Mouse (Mus musculus) midbrain, embryonic 11.5 days (tissue): Measurements from ENCODE around the gene Plekhm3. TPM values are rescaled to one million over a fixed set of nuclear protein-coding genes. Genes with fewer than 3 reads are reported as not detected.

Experiments used
- ATAC-seq: fragments of 200-750 bp; cut with Nextera tagmentation; 2 replicates; pipeline ENCODE4 v1.8.0; 2017; ENCODE audit warnings: moderate TSS enrichment, moderate library complexity; ENCODE audit not compliant: low FRiP score
- DNase-seq: peaks from one replicate; pipeline ENCODE4 v3.0.0; 2015; ENCODE audit warnings: low spot score; ENCODE audit errors: missing footprints
- H3K27ac ChIP-seq: fragments of 300-500 bp; sonication (generic); 2 replicates; pipeline ENCODE4 v1.5.1; 2014; ENCODE audit warnings: low read depth, low read length
- H3K27me3 ChIP-seq: fragments of 300-500 bp; sonication (generic); 2 replicates; pipeline ENCODE4 v1.6.1; 2014; ENCODE audit warnings: mild to moderate bottlenecking, low read length, moderate library complexity, mixed read lengths; ENCODE audit not compliant: control insufficient read depth, insufficient read depth
- H3K36me3 ChIP-seq: fragments of 300-500 bp; sonication (generic); 2 replicates; pipeline ENCODE4 v1.6.1; 2014; ENCODE audit warnings: mild to moderate bottlenecking, low read length, moderate library complexity, mixed read lengths; ENCODE audit not compliant: control insufficient read depth, insufficient read depth
- H3K4me1 ChIP-seq: fragments of 300-500 bp; sonication (generic); 2 replicates; pipeline ENCODE4 v1.6.1; 2014; ENCODE audit warnings: low read length; ENCODE audit not compliant: control insufficient read depth, insufficient read depth
- H3K4me2 ChIP-seq: fragments of 300-500 bp; sonication (generic); 2 replicates; pipeline ENCODE4 v1.6.1; 2014; ENCODE audit warnings: mild to moderate bottlenecking, moderate library complexity
- H3K4me3 ChIP-seq: fragments of 300-500 bp; sonication (generic); 2 replicates; pipeline ENCODE4 v1.5.1; 2014; ENCODE audit warnings: low read depth, low read length
- H3K9ac ChIP-seq: fragments of 300-500 bp; sonication (generic); 2 replicates; pipeline ENCODE4 v1.6.1; 2014; ENCODE audit warnings: low read length
- H3K9me3 ChIP-seq: fragments of 300-500 bp; sonication (generic); 2 replicates; pipeline ENCODE4 v1.6.1; 2016; ENCODE audit warnings: low read length; ENCODE audit not compliant: control insufficient read depth
- WGBS: fragments of 180-500 bp; shearing (Covaris S2); extraction: QIAGEN DNeasy Blood & Tissue Kit; methylation state at CpG from one replicate; pipeline ENCODE4 v1.1.7; 2014; 5-methylcytosine and 5-hydroxymethylcytosine counted together
- polyA plus RNA-seq: library from polyadenylated mRNA; unstranded; fragments of >200 nt; fragmentation: Nextera tagmentation; extraction: Ambion mirVana; gene quantifications from 2 replicates; pipeline ENCODE4 v1.2.1, GENCODE M21; 2014

Gene Plekhm3
- polyA plus RNA-seq = 5.6 and 5.9 TPM in 2 replicates

- peak; percentile 98 for DNase-seq
- under 1% methylated on average over 42 of the region's 43 CpGs for WGBS
- Histone ChIP-seq H3K4me2 (peak within 1 kb of the TSS; percentile 41), H3K36me3 (no peaks in the 10 kb centered on the region), H3K9me3 (no peaks in the 10 kb centered on the region), H3K27me3 (no peaks in the 10 kb centered on the region), H3K27ac (peak within 1 kb of the TSS; percentile 70), H3K4me3 (peak within 1 kb of the TSS; percentile 64), H3K9ac (peak within 1 kb of the TSS; percentile 78), H3K4me1 (no peaks in the 10 kb centered on the region)
- ATAC-seq = peak; percentile 96
Measured at GRCm38 (mm10) chr1:64956479-64956961, at the start of gene Plekhm3. Gene Plekhm3, minus strand, starts transcription at chr1:64956824.

GRCm38 (mm10) chr1:65005575-65005974 lies 49.0 kb upstream of the Plekhm3 start:
- ATAC-seq (no peak), DNase-seq (no peak)
- Histone ChIP-seq H3K36me3 (no peaks in the 10 kb centered on the region), H3K4me2 (no peak overlapping the region), H3K27ac (no peak overlapping the region), H3K9ac (no peak overlapping the region), H3K27me3 (no peaks in the 10 kb centered on the region), H3K4me1 (no peaks in the 10 kb centered on the region), H3K4me3 (no peak overlapping the region), H3K9me3 (no peaks in the 10 kb centered on the region)
- WGBS = 87% methylated on average over 6 of the region's 6 CpGs

- Histone ChIP-seq H3K27me3 (no peaks in the 10 kb centered on the region), H3K4me3 (no peak overlapping the region), H3K4me2 (no peak overlapping the region), H3K9me3 (no peaks in the 10 kb centered on the region), H3K36me3 (no peaks in the 10 kb centered on the region), H3K4me1 (no peaks in the 10 kb centered on the region), H3K27ac (no peak overlapping the region), H3K9ac (no peak overlapping the region)
- ATAC-seq (no peak), DNase-seq (no peak)
- WGBS = 84% methylated on average over 4 of the region's 4 CpGs
Measured at GRCm38 (mm10) chr1:65004526-65004925, 47.9 kb upstream of the Plekhm3 start.

GRCm38 (mm10) chr1:64993206-64993605 lies 36.6 kb upstream of the Plekhm3 start:
- Histone ChIP-seq H3K4me3 (no peak overlapping the region), H3K4me1 (no peaks in the 10 kb centered on the region), H3K27ac (no peak overlapping the region), H3K9ac (no peak overlapping the region), H3K4me2 (no peak overlapping the region), H3K36me3 (no peaks in the 10 kb centered on the region), H3K27me3 (no peaks in the 10 kb centered on the region), H3K9me3 (no peaks in the 10 kb centered on the region)
- ATAC-seq (no peak), DNase-seq (no peak)
- WGBS = 88% methylated on average over 4 of the region's 4 CpGs

GRCm38 (mm10) chr1:64988176-64988575 lies 31.6 kb upstream of the Plekhm3 start:
- no peak for DNase-seq
- no peak for ATAC-seq
- Histone ChIP-seq H3K9me3 (no peaks in the 10 kb centered on the region), H3K9ac (no peak overlapping the region), H3K4me3 (no peak overlapping the region), H3K4me1 (no peaks in the 10 kb centered on the region), H3K36me3 (no peaks in the 10 kb centered on the region), H3K4me2 (no peak overlapping the region), H3K27me3 (no peaks in the 10 kb centered on the region), H3K27ac (no peak overlapping the region)

GRCm38 (mm10) chr1:64986120-64986519 lies 29.5 kb upstream of the Plekhm3 start:
- Histone ChIP-seq H3K9me3 (no peaks in the 10 kb centered on the region), H3K27me3 (no peaks in the 10 kb centered on the region), H3K4me3 (no peak overlapping the region), H3K4me2 (no peak overlapping the region), H3K9ac (no peak overlapping the region), H3K36me3 (no peaks in the 10 kb centered on the region), H3K4me1 (no peaks in the 10 kb centered on the region), H3K27ac (no peak overlapping the region)
- ATAC-seq (0 out of 2 replicates have a peak, but pooled peaks have one; percentile 54), DNase-seq (peak; percentile 89)
- 40% methylated on average over 7 of the region's 7 CpGs for WGBS

GRCm38 (mm10) chr1:64983247-64983646 lies 26.6 kb upstream of the Plekhm3 start:
- no peak overlapping the region for H3K4me3 ChIP-seq
- no peaks in the 10 kb centered on the region for H3K9me3 ChIP-seq
- no peaks in the 10 kb centered on the region for H3K36me3 ChIP-seq
- no peak overlapping the region for H3K4me2 ChIP-seq
- no peaks in the 10 kb centered on the region for H3K27me3 ChIP-seq
- no peak overlapping the region for H3K9ac ChIP-seq
- DNase-seq (no peak), ATAC-seq (no peak)
- WGBS = 90% methylated on average over 3 of the region's 3 CpGs
- no peak overlapping the region for H3K27ac ChIP-seq
- no peaks in the 10 kb centered on the region for H3K4me1 ChIP-seq

GRCm38 (mm10) chr1:64978321-64978799 lies 21.7 kb upstream of the Plekhm3 start:
- no peak overlapping the region for H3K9ac ChIP-seq
- H3K36me3 ChIP-seq = no peaks in the 10 kb centered on the region
- no peak overlapping the region for H3K4me2 ChIP-seq
- no peaks in the 10 kb centered on the region for H3K9me3 ChIP-seq
- no peaks in the 10 kb centered on the region for H3K27me3 ChIP-seq
- H3K27ac ChIP-seq = no peak overlapping the region
- peaks cover 7% of the 10 kb centered on the region for H3K4me1 ChIP-seq
- ATAC-seq (no peak), DNase-seq (no peak)
- 81% methylated on average over 7 of the region's 7 CpGs for WGBS
- no peak overlapping the region for H3K4me3 ChIP-seq

- no peak overlapping the region for H3K27ac ChIP-seq
- no peak overlapping the region for H3K4me3 ChIP-seq
- no peaks in the 10 kb centered on the region for H3K36me3 ChIP-seq
- H3K9ac ChIP-seq = peak overlapping the region; percentile 3; the same call in 1 of the 2 replicates
- DNase-seq = peak; percentile 93
- H3K4me1 ChIP-seq = peaks cover 7% of the 10 kb centered on the region
- H3K4me2 ChIP-seq = peak overlapping the region; percentile 12; the same call in 1 of the 2 replicates
- H3K27me3 ChIP-seq = no peaks in the 10 kb centered on the region
- 12% methylated on average over 7 of the region's 7 CpGs for WGBS
- ATAC-seq = peak; percentile 71
- no peaks in the 10 kb centered on the region for H3K9me3 ChIP-seq
Measured at GRCm38 (mm10) chr1:64975346-64975745, 18.7 kb upstream of the Plekhm3 start.
